Mouse (Mus musculus) liver, postnatal 0 days (tissue): ENCODE measurements around the gene Prkca. TPM values are rescaled to one million over a fixed set of nuclear protein-coding genes. Genes with fewer than 3 reads are reported as not detected.

Source experiments
- ATAC-seq: fragments of 200-750 bp; cut with Nextera tagmentation; 2 replicates; pipeline ENCODE4 v1.8.0; 2017; ENCODE audit warnings: mild to moderate bottlenecking, moderate library complexity
- DNase-seq: peaks from one replicate; pipeline ENCODE4 v3.0.0-alpha.2; 2016
- H3K27ac ChIP-seq: fragments of 300-500 bp; sonication (generic); 2 replicates; pipeline ENCODE4 v1.5.1; 2014; ENCODE audit warnings: antibody characterized with exemption, moderate library complexity, mild to moderate bottlenecking, low read depth
- H3K27me3 ChIP-seq: fragments of 300-500 bp; sonication (generic); 2 replicates; pipeline ENCODE4 v1.6.1; 2014; ENCODE audit warnings: low read length, control low read depth, mixed read lengths; ENCODE audit not compliant: insufficient read depth
- H3K36me3 ChIP-seq: fragments of 300-500 bp; sonication (generic); replicated peaks from 2 replicates; pipeline ENCODE4 v1.6.1; 2014; ENCODE audit warnings: mild to moderate bottlenecking, control low read depth, low read length, moderate library complexity, mixed read lengths; ENCODE audit not compliant: insufficient read depth
- H3K4me1 ChIP-seq: fragments of 300-500 bp; sonication (generic); 2 replicates; pipeline ENCODE4 v1.6.1; 2014; ENCODE audit warnings: antibody characterized with exemption, mild to moderate bottlenecking, control low read depth; ENCODE audit not compliant: insufficient read depth
- H3K4me2 ChIP-seq: fragments of 300-500 bp; sonication (generic); 2 replicates; pipeline ENCODE4 v1.6.1; 2014; ENCODE audit warnings: low read depth, mild to moderate bottlenecking, low read length, moderate library complexity, mixed read lengths
- H3K4me3 ChIP-seq: fragments of 300-500 bp; sonication (generic); 2 replicates; pipeline ENCODE4 v1.5.1; 2014; ENCODE audit warnings: low read depth, low read length
- H3K9ac ChIP-seq: fragments of 300-500 bp; sonication (generic); replicated peaks from 2 replicates; pipeline ENCODE4 v1.6.1; 2014; ENCODE audit warnings: mild to moderate bottlenecking, moderate library complexity
- H3K9me3 ChIP-seq: fragments of 300-500 bp; sonication (generic); 2 replicates; pipeline ENCODE4 v1.6.1; 2016; ENCODE audit warnings: mild to moderate bottlenecking, control low read depth, low read length, mixed read lengths
- CTCF ChIP-seq: sonication (generic); IDR thresholded peaks from 2 replicates; pipeline ENCODE4 v1.5.1; 2016; ENCODE audit warnings: antibody characterized with exemption, low read depth
- EP300 ChIP-seq: IDR thresholded peaks from 2 replicates; pipeline ENCODE4 v1.6.1; 2016; ENCODE audit warnings: antibody characterized with exemption, low read depth, mild to moderate bottlenecking
- WGBS: fragments of 180-500 bp; shearing (Covaris S2); extraction: QIAGEN DNeasy Blood & Tissue Kit; methylation state at CpG from one replicate; pipeline ENCODE4 v1.1.7; 2014; ENCODE audit not compliant: insufficient replicate concordance; 5-methylcytosine and 5-hydroxymethylcytosine counted together
- polyA plus RNA-seq: library from polyadenylated mRNA; unstranded; fragments of >200 nt; fragmentation: Nextera tagmentation; extraction: Ambion mirVana; gene quantifications from 2 replicates; pipeline ENCODE4 v1.2.1, GENCODE M21; 2015

Gene Prkca
- polyA plus RNA-seq, 1 experiment from 2014 or later = 3.0 TPM

GRCm38 (mm10) chr11:108230101-108230500, 113.6 kb downstream of the Prkca start:
- WGBS = 79% methylated on average over 4 of the region's 4 CpGs
- H3K4me1 ChIP-seq = peaks cover 9% of the 10 kb centered on the region
- TF ChIP-seq CTCF (no peak), EP300 (no peak)

DNA sequence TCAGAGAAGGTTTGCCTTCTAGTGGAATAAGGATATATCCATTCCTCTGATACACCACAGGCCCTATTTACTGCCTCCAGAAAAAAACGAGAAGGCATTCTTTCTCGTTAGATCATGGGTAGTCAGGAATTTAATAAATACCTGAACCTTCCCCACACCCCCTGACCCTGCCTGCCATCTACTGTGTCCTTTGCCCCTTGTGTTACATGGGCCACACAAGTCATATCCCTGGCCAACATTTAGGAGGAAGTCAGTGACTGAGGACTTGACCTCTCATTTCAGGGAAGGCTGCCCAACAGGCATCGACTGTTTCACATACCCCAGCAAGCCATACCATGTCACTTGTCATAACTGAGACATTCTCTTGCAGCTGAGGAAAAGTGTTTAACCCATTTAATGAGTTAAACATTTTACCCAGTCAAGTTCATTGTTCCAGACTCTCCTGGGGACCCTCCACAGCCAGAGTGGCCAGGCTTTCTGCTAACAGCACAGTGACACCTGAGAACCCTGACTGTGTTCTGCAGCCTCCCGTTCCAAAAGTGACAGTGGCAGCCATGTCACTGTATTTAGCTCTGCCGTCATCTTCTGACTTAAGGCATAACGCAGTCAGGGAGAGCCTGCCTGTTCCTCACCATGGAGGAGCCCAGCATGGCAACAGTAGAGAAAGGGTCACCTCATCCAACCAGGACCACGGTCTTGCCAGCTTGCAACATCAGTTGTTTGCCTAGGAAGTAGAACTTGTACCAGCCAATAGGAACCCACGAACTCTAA, 114.4 kb downstream of the Prkca start:
- H3K4me2 ChIP-seq = no peak overlapping the region
- WGBS = 71% methylated on average over 8 of the region's 8 CpGs
- DNase-seq (no peak), ATAC-seq (no peak)
- H3K9me3 ChIP-seq = no peaks in the 10 kb centered on the region
- H3K27me3 ChIP-seq = no peaks in the 10 kb centered on the region
- H3K4me3 ChIP-seq = no peak overlapping the region
- H3K9ac ChIP-seq = no peak overlapping the region
- H3K27ac ChIP-seq = no peak overlapping the region
- no peak for TF ChIP-seq CTCF
- TF ChIP-seq EP300 = no peak
- peaks cover 11% of the 10 kb centered on the region for H3K4me1 ChIP-seq
- H3K36me3 ChIP-seq = no peaks in the 10 kb centered on the region

More at GRCm38 (mm10) chr11:108230101-108230500, 113.6 kb downstream of the Prkca start:
- no peak for ATAC-seq
- no peak for DNase-seq
- H3K4me2 ChIP-seq = no peak overlapping the region
- H3K27me3 ChIP-seq = no peaks in the 10 kb centered on the region
- no peak overlapping the region for H3K9ac ChIP-seq
- H3K4me3 ChIP-seq = no peak overlapping the region
- H3K36me3 ChIP-seq = no peaks in the 10 kb centered on the region
- H3K9me3 ChIP-seq = no peaks in the 10 kb centered on the region
- no peak overlapping the region for H3K27ac ChIP-seq

DNA sequence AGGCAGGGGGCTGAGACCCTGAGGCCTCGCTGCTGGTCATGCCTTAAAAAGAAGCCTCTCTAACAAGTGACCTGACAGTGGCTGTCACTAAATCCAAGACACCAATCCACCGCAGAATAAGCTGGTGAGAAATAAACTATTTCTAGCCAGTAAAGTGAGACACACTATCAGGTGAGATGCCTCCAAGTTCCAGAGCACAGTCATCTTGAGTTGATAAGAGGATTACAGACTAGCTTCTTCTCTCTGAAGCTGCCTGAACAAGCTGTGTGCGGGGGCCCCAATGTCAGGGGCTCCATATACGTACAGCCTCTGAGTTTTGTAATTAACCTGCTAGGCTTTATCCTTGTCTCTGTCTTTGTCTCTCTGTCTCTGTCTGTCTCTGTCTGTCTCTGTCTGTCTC, 115.2 kb downstream of the Prkca start:
- Histone ChIP-seq H3K27ac (no peak overlapping the region), H3K4me1 (peaks cover 20% of the 10 kb centered on the region), H3K27me3 (no peaks in the 10 kb centered on the region), H3K36me3 (no peaks in the 10 kb centered on the region), H3K4me3 (no peak overlapping the region), H3K4me2 (no peak overlapping the region), H3K9me3 (no peaks in the 10 kb centered on the region), H3K9ac (no peak overlapping the region)
- WGBS = 77% methylated on average over 4 of the region's 4 CpGs
- DNase-seq (no peak), ATAC-seq (no peak)
- TF ChIP-seq CTCF (no peak), EP300 (no peak)

DNA sequence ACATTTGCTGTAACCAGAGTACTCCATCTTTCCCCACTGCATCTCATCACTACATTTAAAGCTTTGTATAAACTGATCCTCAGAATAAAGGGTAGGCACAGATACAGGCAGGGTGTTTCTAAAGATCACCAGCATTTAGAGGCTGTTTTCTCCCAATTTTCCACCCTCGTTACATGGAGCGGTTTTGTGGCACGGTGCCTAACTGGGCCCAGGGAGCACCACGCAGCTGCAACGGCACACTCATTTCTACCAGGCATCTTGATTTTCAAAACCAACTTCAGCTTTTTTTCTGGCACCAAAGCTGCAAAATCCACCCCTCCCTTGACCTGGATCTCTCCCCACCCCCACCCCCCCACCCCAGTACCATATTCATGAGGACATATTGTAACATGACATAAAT, 117.5 kb downstream of the Prkca start:
- ATAC-seq = no peak

GRCm38 (mm10) chr11:108224233-108224973, 119.3 kb downstream of the Prkca start:
- H3K27ac ChIP-seq = no peak overlapping the region
- DNase-seq (no peak), ATAC-seq (no peak)
- H3K4me3 ChIP-seq = no peak overlapping the region
- 48% methylated on average over 11 of the region's 11 CpGs for WGBS
- TF ChIP-seq CTCF (no peak), EP300 (no peak)
- no peak overlapping the region for H3K9ac ChIP-seq
- H3K9me3 ChIP-seq = no peaks in the 10 kb centered on the region
- H3K36me3 ChIP-seq = no peaks in the 10 kb centered on the region
- peaks cover 30% of the 10 kb centered on the region for H3K4me1 ChIP-seq
- H3K27me3 ChIP-seq = no peaks in the 10 kb centered on the region
- peak overlapping the region; percentile 11; the same call in 1 of the 2 replicates for H3K4me2 ChIP-seq

More for the DNA sequence above, 117.5 kb downstream of the Prkca start:
- no peak overlapping the region for H3K27ac ChIP-seq
- H3K4me2 ChIP-seq = no peak overlapping the region
- TF ChIP-seq EP300 = no peak
- no peak for TF ChIP-seq CTCF
- H3K4me1 ChIP-seq = peaks cover 33% of the 10 kb centered on the region
- no peak for DNase-seq
- H3K36me3 ChIP-seq = no peaks in the 10 kb centered on the region
- no peak overlapping the region for H3K9ac ChIP-seq
- H3K27me3 ChIP-seq = no peaks in the 10 kb centered on the region
- no peak overlapping the region for H3K4me3 ChIP-seq
- no peaks in the 10 kb centered on the region for H3K9me3 ChIP-seq
- WGBS = 87% methylated on average over 5 of the region's 5 CpGs

GRCm38 (mm10) chr11:108223613-108224232, 120.0 kb downstream of the Prkca start:
- no peak overlapping the region for H3K4me3 ChIP-seq
- no peaks in the 10 kb centered on the region for H3K27me3 ChIP-seq

More at GRCm38 (mm10) chr11:108223613-108224232, 120.0 kb downstream of the Prkca start:
- H3K4me1 ChIP-seq = peaks cover 27% of the 10 kb centered on the region
- TF ChIP-seq CTCF = no peak
- TF ChIP-seq EP300 = no peak
- 41% methylated on average over 13 of the region's 13 CpGs for whole genome bisulfite sequencing
- peak; percentile 7; the same call in 1 of the 2 replicates for ATAC-seq
- DNase-seq = no peak
- H3K27ac ChIP-seq = peak overlapping the region; percentile 76
- H3K9me3 ChIP-seq = no peaks in the 10 kb centered on the region
- H3K4me2 ChIP-seq = 0 out of 2 replicates have a peak overlapping the region, but pooled peaks have one; percentile 54
- no peak overlapping the region for H3K9ac ChIP-seq
- no peaks in the 10 kb centered on the region for H3K36me3 ChIP-seq
